Mouse (Mus musculus): Measurements from ENCODE around the gene Cd82.

The Cd82 gene

GRCm38 (mm10) chr2:93415281-93415680 lies 47.7 kb downstream of the Cd82 start:
- DNase-seq (ENCODE audit: low read depth, low spot score): peak; percentile 77

DNA sequence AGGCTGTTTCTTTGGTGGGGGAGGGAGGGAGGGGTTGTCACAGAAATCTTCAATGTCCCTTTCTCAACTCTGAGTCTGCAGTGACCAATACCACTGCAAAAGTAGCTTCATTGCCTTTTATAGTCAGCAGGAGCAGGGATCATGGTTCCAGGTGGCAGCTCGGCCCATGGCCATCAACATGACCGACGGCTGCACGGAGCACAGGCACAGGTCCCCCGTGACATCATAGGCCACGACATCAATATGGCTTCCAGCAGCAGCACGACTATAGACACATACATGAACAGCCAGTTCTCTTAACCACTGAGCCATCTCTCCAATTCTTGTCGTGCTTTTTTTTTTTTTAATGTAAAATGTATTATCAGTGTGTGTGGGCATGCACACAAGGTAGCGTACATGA lies 48.8 kb downstream of the Cd82 start:
- DNase-seq (ENCODE audit: low read depth, low spot score): no peak

GRCm38 (mm10) chr2:93413367-93414014 lies 49.4 kb downstream of the Cd82 start:
- peak; percentile 87 for DNase-seq (ENCODE audit: low read depth, low spot score)

DNA sequence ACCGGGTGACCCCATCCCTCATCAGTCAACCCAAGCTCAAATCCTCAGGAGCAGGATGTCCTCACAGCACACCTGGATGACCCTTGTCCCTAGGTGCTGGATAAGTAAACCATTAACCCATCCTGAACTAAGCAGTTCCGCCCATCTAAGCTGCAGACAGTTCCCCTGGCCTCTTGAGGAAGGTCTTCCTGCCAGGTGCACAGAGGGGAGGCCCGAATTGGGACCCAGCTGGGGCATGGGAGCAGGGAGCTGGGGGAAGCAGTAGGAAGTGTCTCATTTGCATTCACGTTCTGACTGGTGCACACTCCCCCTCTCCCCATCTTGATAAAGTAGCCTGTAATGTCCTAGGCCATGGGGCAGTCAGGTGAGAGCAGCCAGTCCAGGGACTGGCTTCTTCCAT lies 50.8 kb downstream of the Cd82 start:
- no peak for DNase-seq (ENCODE audit: low read depth, low spot score)

- DNase-seq (ENCODE audit: low read depth, low spot score): peak; percentile 48
These were observed 51.9 kb downstream of the Cd82 start for GRCm38 (mm10) chr2:93410899-93411570.

GRCm38 (mm10) chr2:93405017-93405425 lies 57.9 kb downstream of the Cd82 start:
- no peak for DNase-seq (ENCODE audit: low read depth, low spot score)

DNA sequence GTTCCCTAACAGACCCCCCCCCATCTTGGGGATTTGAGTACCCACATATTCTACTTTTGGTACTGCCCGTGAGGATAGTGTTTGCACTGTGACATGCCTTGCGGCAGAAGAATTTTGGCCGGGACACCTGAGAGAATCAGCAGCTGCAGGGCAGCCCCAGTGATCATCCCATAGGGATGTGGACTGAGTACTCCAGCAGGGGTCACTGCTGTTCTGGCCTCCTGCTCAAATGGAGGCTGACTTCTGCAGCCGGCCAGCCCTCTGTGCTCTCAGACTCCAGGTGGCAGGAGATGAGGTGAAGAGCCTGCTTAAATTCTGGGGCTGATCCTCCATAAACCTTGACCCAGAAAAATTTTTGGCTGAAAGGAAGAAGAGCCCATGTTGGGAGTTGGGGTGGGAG lies 58.8 kb downstream of the Cd82 start:
- DNase-seq (ENCODE audit: low read depth, low spot score): peak; percentile 40

GRCm38 (mm10) chr2:93403267-93403666 lies 59.7 kb downstream of the Cd82 start:
- no peak for DNase-seq (ENCODE audit: low read depth, low spot score)

GRCm38 (mm10) chr2:93391198-93391597 lies 71.7 kb downstream of the Cd82 start:
- no peak for DNase-seq (ENCODE audit: low read depth, low spot score)

- DNase-seq (ENCODE audit: low read depth, low spot score): no peak
These were observed 72.6 kb downstream of the Cd82 start for GRCm38 (mm10) chr2:93390170-93390926.

GRCm38 (mm10) chr2:93386958-93387357 lies 76.0 kb downstream of the Cd82 start:
- no peak for DNase-seq (ENCODE audit: low read depth, low spot score)

- no peak for DNase-seq (ENCODE audit: low read depth, low spot score)
These were observed 79.1 kb downstream of the Cd82 start for GRCm38 (mm10) chr2:93383831-93384230.

DNA sequence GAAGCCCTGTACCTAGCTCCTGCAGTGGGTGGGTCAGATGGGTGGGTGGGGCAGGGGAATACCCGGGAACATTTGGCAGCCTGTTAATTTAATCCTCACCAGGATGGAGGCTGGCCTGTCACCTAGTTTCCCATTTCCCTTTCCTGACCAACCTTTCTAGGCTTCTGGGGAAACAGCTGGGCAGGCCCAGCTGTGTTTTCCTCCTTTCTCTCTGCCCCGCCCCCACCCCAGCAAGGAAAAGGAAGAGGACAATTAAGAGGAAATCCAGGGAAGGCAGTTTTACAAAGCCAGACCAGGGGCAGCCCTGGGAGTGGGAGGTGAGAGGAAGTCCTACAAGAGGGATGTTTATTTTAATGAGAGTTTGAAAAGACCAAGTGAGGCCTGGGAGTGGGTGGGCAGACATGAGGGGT lies 82.3 kb downstream of the Cd82 start:
- no peak for DNase-seq (ENCODE audit: low read depth, low spot score)

DNA sequence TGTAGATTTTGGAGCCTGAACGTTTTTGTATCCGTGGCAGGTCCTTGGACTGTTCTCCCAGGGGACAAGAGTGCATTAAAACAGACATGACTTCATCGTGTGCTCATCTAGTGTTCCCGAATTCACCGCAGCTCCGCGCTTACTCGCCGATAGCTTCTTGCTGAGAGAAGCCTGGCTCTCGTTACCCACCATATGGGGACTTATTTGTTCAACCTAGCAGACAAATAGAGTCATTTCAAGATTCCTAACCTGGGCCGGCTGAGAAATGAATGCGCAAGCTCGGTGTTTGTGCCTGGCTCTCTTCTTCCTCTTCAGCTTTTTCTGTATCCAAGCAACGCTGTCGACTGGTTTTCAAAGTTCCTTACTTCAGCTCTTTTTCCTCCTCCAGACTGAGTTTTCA lies 85.1 kb downstream of the Cd82 start:
- DNase-seq (ENCODE audit: low read depth, low spot score): no peak

DNA sequence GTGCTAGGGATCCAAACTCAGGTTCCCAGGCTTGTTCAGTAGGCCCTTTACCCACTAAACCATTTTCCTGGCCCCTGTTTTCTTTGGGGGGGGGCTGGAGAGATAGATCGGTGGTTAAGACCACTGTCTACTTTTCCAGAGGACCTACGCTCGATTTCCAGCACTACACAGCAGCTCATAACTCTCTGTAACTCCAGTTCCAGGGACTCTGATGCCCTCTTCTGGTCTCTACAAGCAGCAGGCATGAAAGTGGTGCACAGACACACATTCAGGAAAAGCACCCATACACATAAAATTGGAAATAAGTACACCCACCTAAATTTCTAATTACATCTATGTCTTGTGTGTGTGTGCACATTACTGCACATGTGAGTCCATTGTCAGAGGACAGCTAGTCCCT lies 85.8 kb downstream of the Cd82 start:
- DNase-seq (ENCODE audit: low read depth, low spot score): no peak

DNA sequence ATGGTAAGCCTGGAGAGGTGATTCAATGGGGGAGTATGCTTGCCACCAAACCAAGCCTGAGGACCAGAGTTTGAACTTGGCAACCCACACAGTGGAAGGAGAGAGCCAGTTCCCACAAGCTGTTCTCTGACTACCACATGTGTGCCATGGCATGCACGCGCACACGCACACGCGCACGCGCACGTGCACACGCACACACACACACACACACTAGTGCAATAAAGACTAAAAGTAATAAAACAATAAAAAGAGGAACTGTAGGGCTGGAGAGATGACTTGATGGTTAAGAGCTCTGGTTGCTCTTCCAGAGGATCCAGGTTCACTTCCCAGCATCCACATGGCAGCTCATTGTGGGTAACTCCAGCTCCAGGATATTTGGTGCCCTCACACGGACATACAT lies 90.1 kb downstream of the Cd82 start:
- DNase-seq (ENCODE audit: low read depth, low spot score): no peak

- DNase-seq (ENCODE audit: low read depth, low spot score): no peak
These were observed 90.8 kb downstream of the Cd82 start for GRCm38 (mm10) chr2:93372097-93372571.
